Mouse (Mus musculus): ENCODE data around the gene Glyatl3.

The Glyatl3 gene

GRCm38 (mm10) chr17:40868952-40869747 lies 45.0 kb downstream of the Glyatl3 start:
- CTCF ChIA-PET: no interaction called here

- CTCF ChIA-PET: no interaction called here
Observed at GRCm38 (mm10) chr17:40855065-40855464, 59.1 kb downstream of the Glyatl3 start.
